ENCODE assay signal across 10 mouse cellular contexts in the genomic region with DNA sequence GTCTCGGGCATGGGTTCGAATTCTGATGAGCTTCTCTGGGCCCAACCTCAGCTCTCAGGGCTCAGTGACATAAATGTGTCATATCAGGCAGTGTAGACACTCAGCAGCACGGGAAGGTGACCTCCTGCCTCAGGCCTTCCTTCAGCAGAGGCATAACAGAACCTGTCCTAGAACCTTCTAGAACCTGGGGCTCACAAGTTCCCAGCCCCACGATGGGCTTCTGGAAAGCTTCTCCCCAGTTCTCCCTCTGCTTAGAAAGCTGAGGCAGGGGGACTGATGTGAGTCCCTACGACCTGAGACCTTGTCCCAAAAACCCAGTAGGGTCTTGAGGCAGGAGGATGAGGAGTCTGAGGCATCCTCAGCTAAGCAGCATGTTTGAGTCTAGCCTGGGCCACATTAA. TPM values are rescaled to one million over a fixed set of nuclear protein-coding genes. Genes with fewer than 3 reads are reported as not detected.
DNase-seq lines count a peak whose midpoint lies in the region; ATAC-seq and TF ChIP-seq lines count a peak whose summit lies in the region.
"Had no signal": no experiment of that assay in that cellular context is flagged by ENCODE, and none has a peak within 500 bp of the region (broad histone marks: within the 10 kb centered on the region; RNA-seq: fewer than 3 reads in every experiment).

No protein-coding gene starts in this region.

- peaks cover 36% of the 10 kb centered on the region for H3K36me3 ChIP-seq in heart, embryonic 13.5 days
- H3K36me3 ChIP-seq in lung, embryonic 16.5 days (ENCODE audit: control insufficient read depth, insufficient read depth, low read length) = peaks cover 5% of the 10 kb centered on the region
- H3K36me3 ChIP-seq in embryonic facial prominence, embryonic 11.5 days (replicated peaks; ENCODE audit: control insufficient read depth, insufficient read depth, low read depth, low read length) = no peaks in the 10 kb centered on the region; the same call in 1 of the 2 replicates

- TF ChIP-seq CTCF in olfactory bulb, adult 2 months (IDR thresholded peaks at IDR 0.05; ENCODE audit: insufficient read depth, low read depth, low read length) = no peak

- no peak for DNase-seq in heart, postnatal 4 days
- DNase-seq in lung, postnatal 25 days (ENCODE audit: low spot score) = no peak
- DNase-seq in embryonic facial prominence, embryonic 11.5 days (ENCODE audit: low spot score) = no peak
- no peak for DNase-seq in cerebellum, postnatal 25 days
- DNase-seq in urinary bladder, adult 2 months (ENCODE audit: low spot score) = no peak

- ATAC-seq in heart, embryonic 13.5 days (ENCODE audit: extremely low read depth, insufficient number of reproducible peaks, low FRiP score, low TSS enrichment) = no peak
- no peak for ATAC-seq in lung, embryonic 16.5 days (ENCODE audit: low read depth)
- no peak for ATAC-seq in embryonic facial prominence, embryonic 11.5 days (replicated peaks; ENCODE audit: insufficient number of reproducible peaks, low FRiP score, low TSS enrichment, low read depth)
- ATAC-seq: activated CD4-positive, CD25-positive, alpha-beta regulatory T cell, adult 4 months had no signal

- peaks cover 94% of the 10 kb centered on the region for H3K4me1 ChIP-seq in heart, embryonic 13.5 days
- H3K4me1 ChIP-seq in lung, embryonic 16.5 days (replicated peaks; ENCODE audit: control insufficient read depth, insufficient read depth, low read length) = peaks cover 86% of the 10 kb centered on the region
- peaks cover 7% of the 10 kb centered on the region for H3K4me1 ChIP-seq in embryonic facial prominence, embryonic 11.5 days (ENCODE audit: control insufficient read depth, insufficient read depth, low read length)
- peaks cover 96% of the 10 kb centered on the region for H3K4me1 ChIP-seq in olfactory bulb, adult 2 months (ENCODE audit: control insufficient read depth, insufficient read depth, low read length)

- no peaks in the 10 kb centered on the region for H3K9me3 ChIP-seq in heart, embryonic 13.5 days
- no peaks in the 10 kb centered on the region for H3K9me3 ChIP-seq in lung, embryonic 16.5 days (ENCODE audit: control insufficient read depth, low read length)
- H3K9me3 ChIP-seq in embryonic facial prominence, embryonic 11.5 days (replicated peaks; ENCODE audit: control insufficient read depth, low read length) = no peaks in the 10 kb centered on the region
- H3K9me3 ChIP-seq: midbrain, embryonic 12.5 days had no signal

- peak overlapping the region; percentile 71; the same call in 1 of the 2 replicates for H3K9ac ChIP-seq in heart, embryonic 13.5 days
- H3K9ac ChIP-seq in lung, embryonic 16.5 days (ENCODE audit: low read length) = peak overlapping the region; percentile 18; the same call in 1 of the 2 replicates
- H3K9ac ChIP-seq in embryonic facial prominence, embryonic 11.5 days (replicated peaks; ENCODE audit: low read length) = no peak overlapping the region
- H3K9ac ChIP-seq: midbrain, embryonic 12.5 days had no signal

- no peak for TF ChIP-seq POLR2A in olfactory bulb, adult 2 months (IDR thresholded peaks at IDR 0.05; ENCODE audit: insufficient read depth, low read depth, low read length)

- H3K4me2 ChIP-seq in heart, embryonic 13.5 days = no peak overlapping the region
- no peak overlapping the region for H3K4me2 ChIP-seq in lung, embryonic 16.5 days (ENCODE audit: low read depth, low read length)
- 0 out of 2 replicates have a peak overlapping the region, but pooled peaks have one; percentile 16 for H3K4me2 ChIP-seq in embryonic facial prominence, embryonic 11.5 days (ENCODE audit: low read depth, low read length)
- H3K4me2 ChIP-seq: midbrain, embryonic 12.5 days had no signal

- H3K27me3 ChIP-seq in heart, embryonic 13.5 days (replicated peaks) = no peaks in the 10 kb centered on the region
- H3K27me3 ChIP-seq in lung, embryonic 16.5 days (ENCODE audit: control insufficient read depth, insufficient read depth, low read depth, low read length) = no peaks in the 10 kb centered on the region
- no peaks in the 10 kb centered on the region for H3K27me3 ChIP-seq in embryonic facial prominence, embryonic 11.5 days (ENCODE audit: control insufficient read depth, insufficient read depth, low read length)

- H3K4me3 ChIP-seq in heart, embryonic 13.5 days = no peak overlapping the region
- H3K4me3 ChIP-seq in lung, embryonic 16.5 days (ENCODE audit: low read length) = no peak overlapping the region
- no peak overlapping the region for H3K4me3 ChIP-seq in embryonic facial prominence, embryonic 11.5 days (ENCODE audit: low read depth, low read length)
- H3K4me3 ChIP-seq in olfactory bulb, adult 2 months (ENCODE audit: insufficient read depth, low read depth, low read length) = no peak overlapping the region
- H3K4me3 ChIP-seq: midbrain, embryonic 12.5 days had no signal

- no peak overlapping the region; the same call in 1 of the 2 replicates for H3K27ac ChIP-seq in heart, embryonic 13.5 days (replicated peaks)
- H3K27ac ChIP-seq in lung, embryonic 16.5 days (ENCODE audit: low read length) = peak overlapping the region; percentile 94; the same call in 1 of the 2 replicates
- H3K27ac ChIP-seq in embryonic facial prominence, embryonic 11.5 days (replicated peaks; ENCODE audit: low read depth, low read length) = no peak overlapping the region; the same call in 1 of the 2 replicates
- peak overlapping the region; percentile 75 for H3K27ac ChIP-seq in olfactory bulb, adult 2 months (ENCODE audit: insufficient read depth, low read depth, low read length)

- WGBS in heart, embryonic 13.5 days = 81% methylated on average over 5 of the region's 5 CpGs
- WGBS in lung, embryonic 16.5 days = 75% methylated on average over 5 of the region's 5 CpGs
- 85% methylated on average over 5 of the region's 5 CpGs for WGBS in embryonic facial prominence, embryonic 11.5 days
- WGBS in olfactory bulb, adult 2 months = 77% methylated on average over 5 of the region's 5 CpGs

RNA-seq across cellular contexts. Expression of gene Smim24, which starts 22.3 kb away (rescaled TPM):
- polyA plus RNA-seq in heart, embryonic 13.5 days (2015; fragmentation: Nextera tagmentation; extraction: Ambion mirVana) = 2.7 and 3.1 TPM in 2 replicates
- 1 to 10 TPM; 1.9 to 2.4 TPM for total RNA-seq in heart, postnatal 4 days (2021)
- 7.9 and 9.0 TPM in 2 replicates for polyA plus RNA-seq in lung, embryonic 16.5 days (2015; fragmentation: Nextera tagmentation; extraction: Ambion mirVana)
- polyA plus RNA-seq in embryonic facial prominence, embryonic 11.5 days (2014; fragmentation: Nextera tagmentation; extraction: Ambion mirVana) = 3.4 and 4.1 TPM in 2 replicates
- not detected in 2 replicates for polyA plus RNA-seq in olfactory bulb, adult 2 months (2012; ENCODE audit: insufficient read depth, insufficient read length, low replicate concordance, missing spikeins)
- polyA plus RNA-seq in urinary bladder, adult 2 months (2012; rRNA removed) = 5.0 and 6.9 TPM in 2 replicates

RNA-seq across cellular contexts. Expression of gene Gm48552, which starts 26.3 kb away (rescaled TPM):
- 0.82 and 1.1 TPM in 2 replicates for polyA plus RNA-seq in heart, embryonic 13.5 days (2015; fragmentation: Nextera tagmentation; extraction: Ambion mirVana)
- under 1 TPM; 0.72 to 0.98 TPM for total RNA-seq in heart, postnatal 4 days (2021)
- polyA plus RNA-seq in lung, embryonic 16.5 days (2015; fragmentation: Nextera tagmentation; extraction: Ambion mirVana) = 1.2 and 1.7 TPM in 2 replicates
- polyA plus RNA-seq in embryonic facial prominence, embryonic 11.5 days (2014; fragmentation: Nextera tagmentation; extraction: Ambion mirVana) = 0.63 TPM in 1 of 2 replicates, not detected in the other
- polyA plus RNA-seq in olfactory bulb, adult 2 months (2012; ENCODE audit: insufficient read depth, insufficient read length, low replicate concordance, missing spikeins) = not detected in 2 replicates
- polyA plus RNA-seq in urinary bladder, adult 2 months (2012; rRNA removed) = 2.7 and 3.6 TPM in 2 replicates

RNA-seq across cellular contexts. Expression of gene Gm48551, which starts 30.9 kb away (rescaled TPM):
- polyA plus RNA-seq in heart, embryonic 13.5 days (2015; fragmentation: Nextera tagmentation; extraction: Ambion mirVana) = 2.1 and 2.3 TPM in 2 replicates
- total RNA-seq in heart, postnatal 4 days (2021) = under 1 TPM; 0.55 to 0.70 TPM
- 3.0 and 3.1 TPM in 2 replicates for polyA plus RNA-seq in lung, embryonic 16.5 days (2015; fragmentation: Nextera tagmentation; extraction: Ambion mirVana)
- 2.5 and 4.1 TPM in 2 replicates for polyA plus RNA-seq in embryonic facial prominence, embryonic 11.5 days (2014; fragmentation: Nextera tagmentation; extraction: Ambion mirVana)
- not detected in 2 replicates for polyA plus RNA-seq in olfactory bulb, adult 2 months (2012; ENCODE audit: insufficient read depth, insufficient read length, low replicate concordance, missing spikeins)
- polyA plus RNA-seq in urinary bladder, adult 2 months (2012; rRNA removed) = 3.6 and 3.8 TPM in 2 replicates

RNA-seq across cellular contexts. Expression of gene Dohh, which starts 30.9 kb away (rescaled TPM):
- 69.7 and 73.6 TPM in 2 replicates for polyA plus RNA-seq in heart, embryonic 13.5 days (2015; fragmentation: Nextera tagmentation; extraction: Ambion mirVana)
- 10 to 100 TPM; 52.9 to 55.9 TPM for total RNA-seq in heart, postnatal 4 days (2021)
- polyA plus RNA-seq in lung, embryonic 16.5 days (2015; fragmentation: Nextera tagmentation; extraction: Ambion mirVana) = 71.4 and 73.1 TPM in 2 replicates
- 45.0 and 52.5 TPM in 2 replicates for polyA plus RNA-seq in embryonic facial prominence, embryonic 11.5 days (2014; fragmentation: Nextera tagmentation; extraction: Ambion mirVana)
- not detected in 2 replicates for polyA plus RNA-seq in olfactory bulb, adult 2 months (2012; ENCODE audit: insufficient read depth, insufficient read length, low replicate concordance, missing spikeins)
- 42.9 and 47.4 TPM in 2 replicates for polyA plus RNA-seq in urinary bladder, adult 2 months (2012; rRNA removed)

RNA-seq across cellular contexts. Expression of gene Fzr1, which starts 36.8 kb away (rescaled TPM):
- 72.2 and 78.1 TPM in 2 replicates for polyA plus RNA-seq in heart, embryonic 13.5 days (2015; fragmentation: Nextera tagmentation; extraction: Ambion mirVana)
- 10 to 100 TPM; 55.4 to 56.8 TPM for total RNA-seq in heart, postnatal 4 days (2021)
- polyA plus RNA-seq in lung, embryonic 16.5 days (2015; fragmentation: Nextera tagmentation; extraction: Ambion mirVana) = 95.4 and 105 TPM in 2 replicates
- polyA plus RNA-seq in embryonic facial prominence, embryonic 11.5 days (2014; fragmentation: Nextera tagmentation; extraction: Ambion mirVana) = 92.1 and 95.0 TPM in 2 replicates
- not detected in 2 replicates for polyA plus RNA-seq in olfactory bulb, adult 2 months (2012; ENCODE audit: insufficient read depth, insufficient read length, low replicate concordance, missing spikeins)
- 34.1 and 34.4 TPM in 2 replicates for polyA plus RNA-seq in urinary bladder, adult 2 months (2012; rRNA removed)

Comparison
In these comparisons a context has a peak if more than half of its experiments do, and no peak if none do; other contexts are left out.
1. H3K27ac ChIP-seq: peak in lung, embryonic 16.5 days (single experiment) and olfactory bulb, adult 2 months (single experiment); none in heart, embryonic 13.5 days (single experiment) and embryonic facial prominence, embryonic 11.5 days (single experiment).